Mouse (Mus musculus) ES-CJ7 (cell line): ENCODE data around the gene Zbed4.
"Not testable (repeated sequence)": the region's sequence is repeated elsewhere in the genome, so short reads cannot be mapped to it uniquely, and the experiment has no call there.

Experiments
- DNase-seq: peaks from one replicate; pipeline ENCODE4 v3.0.0; 2011; ENCODE audit warnings: low read depth, low spot score

Gene Zbed4

GRCm38 (mm10) chr15:88751564-88752402, at the start of gene Zbed4:
Gene Zbed4 (plus strand): TSS chr15:88751660.
- DNase-seq = peak; percentile 67

DNA sequence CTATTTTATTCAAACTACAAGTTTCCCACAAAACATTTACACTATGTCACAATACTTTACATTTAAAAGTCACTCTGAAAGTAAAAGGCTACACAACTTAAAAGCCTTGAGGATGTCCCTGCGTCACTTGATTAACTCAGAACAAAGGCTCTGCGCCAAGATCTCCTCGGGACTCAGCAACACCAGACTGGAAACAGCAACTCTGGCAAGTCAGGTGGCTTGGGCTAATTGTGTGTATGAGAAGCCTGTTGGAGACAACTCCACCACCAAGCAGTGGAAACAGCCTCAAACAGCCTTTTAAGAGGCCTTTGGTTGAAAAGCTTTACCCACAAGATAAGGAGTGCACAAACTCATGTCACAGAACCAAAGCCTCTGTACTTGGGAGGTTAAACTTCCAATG, 49.0 kb upstream of the Zbed4 start:
- DNase-seq = no peak

GRCm38 (mm10) chr15:88704284-88704683, 47.2 kb upstream of the Zbed4 start:
- no peak for DNase-seq

DNA sequence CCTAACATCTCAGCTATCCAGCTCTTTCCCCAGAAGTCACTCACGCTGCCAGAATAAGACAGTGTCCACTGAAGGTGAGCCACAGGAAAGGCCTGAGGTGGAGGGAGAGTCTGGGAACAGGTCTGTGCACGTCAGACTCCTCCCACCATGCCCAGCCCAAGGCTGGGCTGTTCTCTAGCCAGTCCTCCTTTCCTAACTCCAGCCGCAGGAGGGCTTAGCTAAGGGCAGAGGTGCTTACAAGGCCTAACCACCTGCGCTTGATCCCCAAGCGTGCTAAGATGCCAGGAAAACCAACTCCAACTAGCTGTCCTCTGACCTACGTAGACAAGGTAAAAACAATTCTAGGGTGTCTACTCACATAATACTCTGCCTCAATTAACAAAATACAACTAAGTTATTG, 45.1 kb upstream of the Zbed4 start:
- peak; percentile 55 for DNase-seq

DNA sequence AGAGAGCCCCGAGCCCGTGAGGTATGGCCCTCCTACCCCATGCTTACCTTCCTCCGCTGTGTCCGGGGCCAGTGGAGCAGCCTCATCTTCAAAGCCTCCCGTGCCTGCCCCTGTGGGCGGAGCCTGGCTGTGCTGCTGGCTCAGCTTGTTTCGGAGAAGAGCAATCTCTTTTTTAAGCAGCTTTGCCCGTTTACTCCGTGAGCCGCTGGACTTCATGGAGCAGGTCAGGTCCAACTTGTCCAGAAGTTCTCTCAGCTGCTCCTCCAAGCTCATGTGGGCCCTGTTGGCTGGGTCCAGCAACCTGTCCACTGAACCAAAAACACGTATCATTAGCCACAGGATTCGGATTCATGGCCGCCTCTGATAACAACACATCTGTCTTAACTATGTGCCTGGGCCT, 44.5 kb upstream of the Zbed4 start:
- not testable (repeated sequence) for DNase-seq

DNA sequence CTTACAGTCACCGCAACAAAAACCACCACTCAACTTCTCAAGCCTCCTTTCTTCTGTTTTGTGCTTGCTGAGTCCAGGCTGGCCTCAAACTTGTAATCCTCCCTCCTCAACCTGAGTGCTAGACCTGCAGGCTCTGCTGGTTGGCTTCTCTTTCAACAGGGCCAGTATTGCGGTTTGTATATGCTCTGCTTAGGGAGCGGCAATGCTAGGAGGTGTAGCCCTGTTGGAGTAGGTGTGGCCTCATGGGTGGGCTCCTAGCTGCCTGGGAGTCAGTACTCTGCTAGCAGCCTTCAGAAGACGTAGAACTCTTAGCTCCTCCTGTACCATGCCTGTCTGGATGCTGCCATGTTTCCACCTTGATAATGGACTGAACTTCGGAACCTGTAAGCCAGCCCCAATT, 43.3 kb upstream of the Zbed4 start:
- DNase-seq = peak; percentile 96

DNA sequence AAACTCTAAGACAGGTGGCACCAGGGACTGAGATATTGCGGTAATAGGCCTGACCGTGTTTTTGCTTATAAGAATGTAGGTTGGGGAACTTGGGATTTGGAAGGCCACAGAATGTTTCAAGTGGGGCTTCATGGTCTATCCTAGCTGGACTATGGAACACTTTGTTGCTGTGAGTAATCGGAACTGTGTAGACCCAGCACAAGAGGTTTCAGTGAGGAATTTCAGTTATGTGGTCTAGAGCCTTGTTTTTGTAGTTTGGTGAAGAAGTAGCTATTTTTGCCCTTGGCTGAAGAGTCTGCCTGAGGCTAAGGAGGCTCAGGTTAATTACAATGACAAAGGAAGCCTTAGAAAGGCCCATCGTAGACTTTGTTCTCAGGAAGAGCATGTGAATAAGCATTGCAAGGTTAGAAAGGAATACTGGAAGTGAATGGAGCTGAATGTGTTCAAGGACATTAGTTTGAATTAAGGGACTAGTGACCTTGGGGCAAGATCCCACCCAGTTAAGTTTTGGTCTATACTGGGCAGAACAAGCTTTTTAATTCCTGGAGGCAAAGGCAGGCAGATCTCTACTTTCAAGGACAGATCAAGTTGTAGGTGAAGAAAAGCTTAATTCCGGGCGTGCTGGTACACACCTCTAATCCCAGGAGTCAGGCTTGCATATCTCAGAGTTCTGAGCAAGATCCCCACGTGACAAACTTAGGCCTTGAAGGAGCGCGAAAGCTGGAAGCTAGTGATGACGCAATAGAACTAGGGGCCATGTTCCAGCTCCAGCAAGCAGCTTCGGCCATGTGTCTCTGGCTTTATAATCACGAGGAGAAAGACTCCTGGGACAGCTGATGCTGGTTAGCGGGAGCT, 42.6 kb upstream of the Zbed4 start:
- DNase-seq = peak; percentile 99

DNA sequence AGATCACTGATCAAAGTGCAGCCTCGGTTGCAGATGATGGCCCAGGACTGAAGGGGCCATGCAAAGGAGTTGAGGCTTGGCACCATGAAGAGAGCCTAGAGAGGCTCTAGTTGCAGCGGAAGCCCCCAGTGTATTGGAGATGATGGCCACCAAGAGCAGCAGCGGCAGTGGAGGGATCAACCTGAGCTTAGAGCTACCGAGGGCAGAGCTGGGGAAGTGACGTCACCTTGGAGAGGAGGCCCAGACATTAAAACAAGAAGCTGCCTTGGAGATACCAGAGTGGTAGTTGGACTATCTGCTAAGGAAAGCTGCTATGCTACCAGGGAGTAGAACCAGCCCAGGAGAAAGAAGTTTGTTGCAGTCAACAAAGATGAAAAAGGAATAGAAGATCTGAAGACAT, 41.6 kb upstream of the Zbed4 start:
- peak; percentile 56 for DNase-seq

DNA sequence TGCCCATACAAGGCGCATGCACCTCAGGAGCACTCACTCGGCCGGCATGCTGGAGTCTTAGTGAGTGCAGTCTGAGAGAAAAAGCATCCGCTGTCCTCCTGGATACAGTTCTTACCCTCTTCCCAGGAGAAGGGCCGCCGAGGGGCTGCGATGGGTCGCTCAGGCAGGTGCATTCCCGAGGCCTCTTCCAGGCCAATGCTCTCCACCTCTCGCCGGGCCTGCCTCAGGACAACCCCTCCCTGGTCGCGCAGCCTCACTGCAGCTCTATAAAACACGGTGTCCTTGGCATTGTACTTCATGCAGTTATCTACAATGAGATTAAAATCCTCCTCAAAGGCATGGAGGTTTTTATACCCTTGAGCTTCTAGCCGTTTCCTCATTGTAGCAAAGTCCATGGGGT, 39.0 kb upstream of the Zbed4 start:
- DNase-seq = no peak

DNA sequence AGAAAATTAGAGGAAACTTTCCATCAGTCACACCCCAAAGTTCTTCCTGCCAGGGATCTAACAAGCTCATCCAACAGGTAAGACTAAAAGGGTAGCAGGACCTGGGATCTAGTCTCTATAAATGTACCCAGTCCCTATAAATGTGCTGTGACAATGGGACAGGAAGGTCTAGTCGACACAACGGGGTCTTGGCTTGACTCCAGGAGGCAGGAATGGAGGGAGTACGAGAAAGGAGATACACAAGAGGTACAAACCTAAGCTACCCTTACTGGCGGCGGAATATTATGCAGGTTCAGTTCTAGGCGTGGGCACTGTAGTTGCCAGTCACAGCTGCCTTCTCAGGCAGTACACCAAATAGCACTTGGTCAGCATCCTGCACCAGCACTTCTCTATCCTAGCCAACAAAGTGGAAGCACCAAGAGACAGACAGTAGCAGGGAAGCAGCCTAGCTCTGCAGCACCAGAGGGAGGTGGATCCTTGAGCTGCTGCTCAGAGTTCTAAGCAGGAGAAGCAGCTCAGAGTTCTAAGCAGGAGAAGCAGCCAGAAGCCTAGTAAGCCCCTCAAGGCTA, 37.4 kb upstream of the Zbed4 start:
- DNase-seq = no peak

DNA sequence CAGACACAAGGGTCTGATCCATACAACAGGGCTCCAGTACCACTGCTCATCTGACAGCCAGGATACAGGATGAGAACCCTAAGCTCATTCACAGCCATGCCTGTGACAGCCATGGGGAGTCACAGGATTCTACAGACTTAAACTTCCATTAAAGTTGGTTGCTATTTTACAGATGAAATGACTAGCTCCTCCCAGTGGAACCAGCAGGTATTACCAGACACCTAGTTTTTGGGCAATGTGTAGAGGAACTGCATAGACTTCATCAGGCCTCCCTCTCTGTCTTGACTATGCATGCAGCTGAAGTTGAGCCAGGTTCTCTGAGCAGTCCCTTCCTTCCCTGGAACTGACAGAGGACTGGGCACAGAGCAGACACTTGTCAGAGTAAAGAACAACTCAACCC, 35.1 kb upstream of the Zbed4 start:
- DNase-seq = peak; percentile 66

DNA sequence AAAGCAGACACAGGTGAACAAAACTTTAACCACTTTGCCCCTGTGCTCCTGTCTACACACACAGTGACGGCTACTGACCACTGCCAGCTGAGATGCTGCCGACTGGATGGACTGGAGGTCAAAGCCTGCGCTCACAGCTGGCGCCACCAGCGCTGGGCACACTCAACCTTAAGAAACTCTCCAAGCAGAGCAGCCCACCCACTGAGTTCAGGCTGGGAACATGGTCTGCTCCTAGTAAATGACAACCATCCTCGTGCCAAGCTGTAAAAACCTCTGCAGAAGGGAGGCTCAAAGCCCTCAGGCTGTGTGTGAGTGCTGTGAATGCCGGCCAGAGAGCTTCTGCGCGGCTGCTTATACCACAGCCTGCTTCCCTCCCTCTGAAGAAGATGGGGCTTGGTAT, 34.2 kb upstream of the Zbed4 start:
- no peak for DNase-seq

DNA sequence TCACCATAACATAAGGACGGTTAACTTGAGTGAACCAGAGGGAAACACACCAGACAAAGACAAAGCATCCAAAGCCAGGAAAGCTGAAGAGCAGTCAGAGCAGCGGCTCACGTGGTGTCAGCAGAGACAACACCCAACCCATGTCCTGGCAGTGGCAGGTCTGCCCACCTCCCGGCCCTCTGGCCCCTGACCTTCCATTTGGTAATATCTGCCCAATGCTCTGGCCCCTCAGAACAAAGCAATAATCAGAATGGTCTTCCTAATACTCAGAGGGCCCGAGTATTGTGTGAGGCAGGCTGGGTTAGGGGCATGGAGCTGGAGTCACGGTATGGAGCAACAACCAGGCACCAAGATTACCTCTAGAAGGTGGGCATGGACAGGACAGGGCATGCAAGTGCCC, 28.3 kb upstream of the Zbed4 start:
- DNase-seq = no peak

- DNase-seq = no peak
These were observed 27.1 kb upstream of the Zbed4 start for GRCm38 (mm10) chr15:88724311-88724710.

GRCm38 (mm10) chr15:88725036-88725435, 26.4 kb upstream of the Zbed4 start:
- DNase-seq = no peak

DNA sequence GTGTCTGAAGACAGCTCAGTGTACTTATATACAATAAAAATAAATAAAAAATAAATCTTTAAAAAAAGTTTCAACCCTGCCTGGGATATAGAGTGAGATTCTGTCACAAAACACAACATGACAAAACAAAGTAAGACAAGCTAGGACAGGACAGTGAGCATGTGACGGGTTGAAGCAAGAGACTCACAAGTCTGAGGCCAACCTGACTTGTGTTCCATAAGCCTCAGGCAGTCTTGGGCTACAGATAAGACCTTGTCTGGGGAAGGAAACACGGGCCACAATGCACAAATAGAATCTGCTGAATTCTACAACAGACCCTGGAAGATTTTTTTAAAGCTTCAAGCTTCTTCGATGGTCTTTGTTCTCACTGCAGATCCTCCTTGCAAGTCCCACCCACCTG, 24.3 kb upstream of the Zbed4 start:
- DNase-seq = no peak

DNA sequence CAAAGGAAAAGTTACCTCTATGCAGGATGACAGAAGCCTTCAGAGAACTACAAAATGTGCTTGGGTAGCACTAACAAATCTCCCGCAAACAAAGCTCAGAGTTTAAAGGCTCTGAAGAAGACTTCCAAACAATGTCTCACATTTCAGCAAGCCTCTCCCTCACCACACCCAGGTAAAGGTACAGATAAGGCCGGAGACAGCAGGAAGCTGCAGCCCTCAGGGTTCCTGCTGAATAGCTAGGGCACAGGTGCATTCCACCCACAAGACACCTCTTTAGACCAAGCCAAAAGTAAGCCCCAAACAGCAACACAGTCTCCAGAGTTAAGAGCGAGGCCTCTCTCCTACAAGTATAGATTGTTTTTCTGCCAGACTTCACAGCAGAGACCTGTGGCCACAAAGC, 20.7 kb upstream of the Zbed4 start:
- DNase-seq = no peak

GRCm38 (mm10) chr15:88732405-88733020, 18.9 kb upstream of the Zbed4 start:
- no peak for DNase-seq

- no peak for DNase-seq
These were observed 18.3 kb upstream of the Zbed4 start for GRCm38 (mm10) chr15:88733041-88733751.

GRCm38 (mm10) chr15:88733834-88734571, 17.5 kb upstream of the Zbed4 start, which contains the start of gene Brd1:
Gene Brd1 (minus strand): TSS chr15:88734233.
- DNase-seq = peak; percentile 46

- DNase-seq = no peak
These were observed 15.3 kb upstream of the Zbed4 start for GRCm38 (mm10) chr15:88736166-88736565.
